Comparison of ENCODE assay signal across 21 mouse cellular contexts in the genomic region with DNA sequence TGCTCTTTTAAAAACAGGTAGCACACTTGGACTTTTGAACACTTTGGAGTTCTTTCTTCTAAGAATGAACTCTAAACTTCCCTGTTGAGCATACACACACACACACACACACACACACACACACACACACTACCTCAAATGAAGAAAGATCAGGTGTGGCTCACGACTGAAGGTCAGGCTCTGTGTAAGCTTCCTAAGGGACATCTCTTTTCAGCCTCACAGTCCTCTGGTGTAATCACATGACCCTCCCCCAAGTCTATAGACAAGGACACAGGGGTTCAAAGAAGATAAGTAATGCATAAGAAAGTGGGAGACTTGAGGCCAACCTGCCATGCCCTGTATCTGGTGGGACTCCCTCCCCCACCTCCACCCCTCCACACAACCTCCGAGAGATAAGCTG.
DNase-seq lines count a peak whose midpoint lies in the region; ATAC-seq and TF ChIP-seq lines count a peak whose summit lies in the region.
"Had no signal": no experiment of that assay in that cellular context is flagged by ENCODE, and none has a peak within 500 bp of the region (broad histone marks: within the 10 kb centered on the region; RNA-seq: fewer than 3 reads in every experiment).

No protein-coding gene starts in this region.

- 64% methylated on average over 2 of the region's 2 CpGs for WGBS in heart, embryonic 16.5 days
- WGBS in intestine, embryonic 15.5 days: 69% methylated on average over 2 of the region's 2 CpGs
- 93% methylated on average over 2 of the region's 2 CpGs for WGBS in hindbrain, embryonic 13.5 days

- no peaks in the 10 kb centered on the region for H3K79me2 ChIP-seq in MEL (ENCODE audit: control insufficient read depth, insufficient read depth, low read length, poor library complexity)

- no peak for DNase-seq in heart, postnatal 4 days
- DNase-seq in MEL (ENCODE audit: low read depth, low spot score): no peak
- DNase-seq in yolk sac, embryonic 10.5 days (ENCODE audit: low spot score): peak; percentile 31
- DNase-seq: adrenal gland, adult 8-10 months; adrenal gland, postnatal 25 days; embryo, embryonic 11 days; gastrocnemius, postnatal 10 days; gastrocnemius, postnatal 36 days; heart, adult 11 months; heart, postnatal 10 days; heart, postnatal 36 days had no signal

- no peak for TF ChIP-seq CTCF in MEL (IDR thresholded peaks at IDR 0.05 in 2 of 3, conservative IDR thresholded peaks at IDR 0.05 in 1 of 3; ENCODE audit: control insufficient read depth in 1 of 3, insufficient read depth in 1 of 3, low read depth in 2 of 3, low read length in 3 of 3, poor library complexity in 1 of 3, severe bottlenecking in 1 of 3)

- H3K9me3 ChIP-seq in heart, embryonic 16.5 days (replicated peaks; ENCODE audit: control insufficient read depth, low read length): no peaks in the 10 kb centered on the region
- no peaks in the 10 kb centered on the region for H3K9me3 ChIP-seq in MEL (replicated peaks; ENCODE audit: insufficient read depth, low read length)
- no peaks in the 10 kb centered on the region for H3K9me3 ChIP-seq in intestine, embryonic 15.5 days
- no peaks in the 10 kb centered on the region for H3K9me3 ChIP-seq in hindbrain, embryonic 13.5 days
- H3K9me3 ChIP-seq: embryonic facial prominence, embryonic 10.5 days; embryonic facial prominence, embryonic 13.5 days; hindbrain, embryonic 15.5 days had no signal

- H3K9ac ChIP-seq in heart, embryonic 16.5 days (ENCODE audit: low read length): no peak overlapping the region
- H3K9ac ChIP-seq in MEL (ENCODE audit: control insufficient read depth, low read depth, low read length, poor library complexity, severe bottlenecking): no peak overlapping the region
- no peak overlapping the region for H3K9ac ChIP-seq in intestine, embryonic 15.5 days
- no peak overlapping the region for H3K9ac ChIP-seq in hindbrain, embryonic 13.5 days
- H3K9ac ChIP-seq: embryonic facial prominence, embryonic 13.5 days; hindbrain, embryonic 15.5 days had no signal

- no peak for ATAC-seq in heart, embryonic 16.5 days (replicated peaks; ENCODE audit: extremely low read depth, insufficient read depth, low FRiP score)
- ATAC-seq in intestine, embryonic 15.5 days: peak; percentile 60
- ATAC-seq in hindbrain, embryonic 13.5 days (ENCODE audit: low FRiP score): no peak
- ATAC-seq: activated CD4-positive, CD25-positive, alpha-beta regulatory T cell, adult 4 months; CD4-positive, CD25-positive, alpha-beta regulatory T cell, adult 4 months had no signal

- H3K36me3 ChIP-seq in heart, embryonic 16.5 days (ENCODE audit: control insufficient read depth, insufficient read depth): no peaks in the 10 kb centered on the region
- peaks cover 0 to 32% of the 10 kb centered on the region in 2 experiments; a peak in 2 of 4 replicates for H3K36me3 ChIP-seq in MEL (ENCODE audit: control insufficient read depth in 1 of 2, insufficient read depth in 2 of 2, low read length in 2 of 2)
- no peaks in the 10 kb centered on the region for H3K36me3 ChIP-seq in intestine, embryonic 15.5 days
- no peaks in the 10 kb centered on the region for H3K36me3 ChIP-seq in hindbrain, embryonic 13.5 days
- H3K36me3 ChIP-seq: embryonic facial prominence, embryonic 10.5 days; embryonic facial prominence, embryonic 13.5 days; hindbrain, embryonic 15.5 days had no signal

- no peaks in the 10 kb centered on the region for H3K27me3 ChIP-seq in heart, embryonic 16.5 days (ENCODE audit: control insufficient read depth, insufficient read depth, low read length)
- H3K27me3 ChIP-seq in MEL (ENCODE audit: control insufficient read depth in 1 of 2, insufficient read depth in 2 of 2, low read length in 2 of 2): no peaks in the 10 kb centered on the region
- H3K27me3 ChIP-seq in intestine, embryonic 15.5 days (replicated peaks): no peaks in the 10 kb centered on the region
- H3K27me3 ChIP-seq in hindbrain, embryonic 13.5 days: 0 out of 2 replicates have a peak, but pooled peaks cover 4% of the 10 kb centered on the region
- H3K27me3 ChIP-seq: embryonic facial prominence, embryonic 13.5 days; hindbrain, embryonic 15.5 days had no signal

- no peak overlapping the region for H3K4me2 ChIP-seq in heart, embryonic 16.5 days (ENCODE audit: low read depth, low read length)
- H3K4me2 ChIP-seq in intestine, embryonic 15.5 days (replicated peaks): no peak overlapping the region
- no peak overlapping the region for H3K4me2 ChIP-seq in hindbrain, embryonic 13.5 days
- H3K4me2 ChIP-seq: embryonic facial prominence, embryonic 13.5 days; heart, embryonic 11.5 days; hindbrain, embryonic 15.5 days had no signal

- TF ChIP-seq POLR2A in MEL (IDR thresholded peaks at IDR 0.05; ENCODE audit: control insufficient read depth in 1 of 2, insufficient read depth in 1 of 2, low read depth in 1 of 2, low read length in 2 of 2, poor library complexity in 1 of 2): no peak

- H3K4me1 ChIP-seq in heart, embryonic 16.5 days (ENCODE audit: control insufficient read depth, insufficient read depth, low read length): peaks cover 12% of the 10 kb centered on the region
- H3K4me1 ChIP-seq in MEL (ENCODE audit: control insufficient read depth in 1 of 2, insufficient read depth in 2 of 2, low read length in 2 of 2): peaks cover 24 to 49% of the 10 kb centered on the region in 2 experiments
- peaks cover 28% of the 10 kb centered on the region for H3K4me1 ChIP-seq in intestine, embryonic 15.5 days (replicated peaks)
- H3K4me1 ChIP-seq in hindbrain, embryonic 13.5 days (replicated peaks): peaks cover 12% of the 10 kb centered on the region; the same call in 1 of the 2 replicates

- H3K4me3 ChIP-seq in heart, embryonic 16.5 days (ENCODE audit: low read length): no peak overlapping the region
- H3K4me3 ChIP-seq in MEL (ENCODE audit: control insufficient read depth in 1 of 2, insufficient read depth in 1 of 2, low read depth in 2 of 2, low read length in 2 of 2): no peak overlapping the region
- H3K4me3 ChIP-seq in intestine, embryonic 15.5 days (replicated peaks): no peak overlapping the region
- no peak overlapping the region for H3K4me3 ChIP-seq in hindbrain, embryonic 13.5 days
- H3K4me3 ChIP-seq: embryonic facial prominence, embryonic 10.5 days; embryonic facial prominence, embryonic 13.5 days; erythroblast, embryonic 14.5 days; hindbrain, embryonic 15.5 days had no signal

- no peak for TF ChIP-seq RAD21 in MEL (IDR thresholded peaks at IDR 0.05; ENCODE audit: low read depth, low read length)

- no peak for TF ChIP-seq EP300 in MEL (IDR thresholded peaks at IDR 0.05; ENCODE audit: low read depth in 1 of 2, low read length in 2 of 2)

- H3K27ac ChIP-seq in heart, embryonic 16.5 days (ENCODE audit: low read length): 0 out of 2 replicates have a peak overlapping the region, but pooled peaks have one; percentile 8
- no peak overlapping the region for H3K27ac ChIP-seq in MEL (ENCODE audit: control insufficient read depth, low read depth, low read length)
- H3K27ac ChIP-seq in intestine, embryonic 15.5 days: no peak overlapping the region
- no peak overlapping the region for H3K27ac ChIP-seq in hindbrain, embryonic 13.5 days
- H3K27ac ChIP-seq: embryonic facial prominence, embryonic 10.5 days; embryonic facial prominence, embryonic 13.5 days; hindbrain, embryonic 15.5 days had no signal

TF ChIP-seq in MEL, 35 proteins besides CTCF, POLR2A, EP300 and RAD21:
- TF ChIP-seq ETS1 (IDR thresholded peaks at IDR 0.05; ENCODE audit: low read depth, low read length) (no peak), USF1 (IDR thresholded peaks at IDR 0.05; ENCODE audit: low read depth, low read length) (peak; percentile 63; the same call in 1 of the 2 replicates), GATA1 (IDR thresholded peaks at IDR 0.05; ENCODE audit: low read depth, low read length) (peak; percentile 45; the same call in 1 of the 2 replicates)
TF ChIP-seq in MEL: peak in this region for 2.
